Mouse (Mus musculus): ENCODE data around the gene Gm10354.
"Not testable (repeated sequence)": the region's sequence is repeated elsewhere in the genome, so short reads cannot be mapped to it uniquely, and the experiment has no call there.

The Gm10354 gene

DNA sequence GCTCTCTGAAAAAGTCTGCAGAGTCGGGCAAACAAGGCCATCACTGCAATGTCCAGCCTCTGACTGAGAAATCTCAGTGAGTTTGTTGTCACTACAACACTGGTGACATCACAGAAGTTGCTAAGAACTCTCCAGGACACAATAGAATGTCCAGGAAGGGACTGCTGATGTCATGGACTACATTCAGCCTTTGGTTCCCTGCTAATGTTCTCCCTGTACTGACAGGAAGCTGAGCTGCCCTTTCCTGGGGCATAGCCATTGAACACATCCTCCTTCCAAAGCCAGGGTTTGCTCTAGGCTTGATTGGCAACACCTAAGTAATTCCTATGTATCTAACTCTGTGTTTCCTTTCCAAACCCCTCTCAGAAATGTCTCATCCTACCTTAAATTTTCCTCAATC is at the start of gene Gm10354:
Gm10354 (minus strand) TSS at position 101 of the 400 bp plus-strand sequence.
- not testable (repeated sequence) for DNase-seq (ENCODE audit: low spot score)

DNA sequence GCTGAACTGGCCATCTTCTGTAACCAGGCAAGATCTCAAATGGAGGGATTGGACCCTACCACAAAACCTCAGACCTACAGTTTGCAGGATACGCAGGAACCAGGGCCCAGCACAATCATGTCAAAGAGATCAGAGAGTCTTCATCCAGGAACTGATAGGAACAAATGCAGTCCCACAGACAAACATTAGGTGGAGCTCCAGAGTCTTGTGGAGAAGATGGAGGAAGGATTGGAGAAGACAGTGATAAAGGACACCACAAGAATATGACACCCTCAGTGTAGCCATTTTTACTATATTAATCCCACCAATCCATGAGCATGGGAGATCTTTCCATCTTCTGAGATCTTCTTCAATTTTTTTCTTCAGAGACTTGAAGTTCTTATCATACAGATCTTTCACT is 45.6 kb upstream of the Gm10354 start:
- not testable (repeated sequence) for DNase-seq (ENCODE audit: low spot score)

DNA sequence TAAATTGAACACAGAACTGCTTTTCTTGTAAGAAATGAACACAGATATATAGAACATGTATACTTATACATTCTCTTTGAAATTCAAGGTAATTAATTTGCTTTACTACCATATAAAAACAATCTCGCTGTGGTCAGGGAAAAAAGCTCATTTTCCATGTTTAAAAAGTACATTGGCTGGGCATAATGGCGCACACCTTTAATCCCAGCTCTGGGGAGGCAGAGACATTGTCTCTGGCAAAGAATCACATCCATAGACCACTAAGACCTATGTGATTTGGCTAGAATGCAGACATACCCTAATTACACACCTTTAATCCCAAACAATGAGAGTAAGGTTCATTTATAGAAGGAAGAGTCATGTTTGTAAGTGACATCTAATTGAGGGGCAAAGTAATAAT is 41.3 kb upstream of the Gm10354 start:
- not testable (repeated sequence) for DNase-seq (ENCODE audit: low spot score)

DNA sequence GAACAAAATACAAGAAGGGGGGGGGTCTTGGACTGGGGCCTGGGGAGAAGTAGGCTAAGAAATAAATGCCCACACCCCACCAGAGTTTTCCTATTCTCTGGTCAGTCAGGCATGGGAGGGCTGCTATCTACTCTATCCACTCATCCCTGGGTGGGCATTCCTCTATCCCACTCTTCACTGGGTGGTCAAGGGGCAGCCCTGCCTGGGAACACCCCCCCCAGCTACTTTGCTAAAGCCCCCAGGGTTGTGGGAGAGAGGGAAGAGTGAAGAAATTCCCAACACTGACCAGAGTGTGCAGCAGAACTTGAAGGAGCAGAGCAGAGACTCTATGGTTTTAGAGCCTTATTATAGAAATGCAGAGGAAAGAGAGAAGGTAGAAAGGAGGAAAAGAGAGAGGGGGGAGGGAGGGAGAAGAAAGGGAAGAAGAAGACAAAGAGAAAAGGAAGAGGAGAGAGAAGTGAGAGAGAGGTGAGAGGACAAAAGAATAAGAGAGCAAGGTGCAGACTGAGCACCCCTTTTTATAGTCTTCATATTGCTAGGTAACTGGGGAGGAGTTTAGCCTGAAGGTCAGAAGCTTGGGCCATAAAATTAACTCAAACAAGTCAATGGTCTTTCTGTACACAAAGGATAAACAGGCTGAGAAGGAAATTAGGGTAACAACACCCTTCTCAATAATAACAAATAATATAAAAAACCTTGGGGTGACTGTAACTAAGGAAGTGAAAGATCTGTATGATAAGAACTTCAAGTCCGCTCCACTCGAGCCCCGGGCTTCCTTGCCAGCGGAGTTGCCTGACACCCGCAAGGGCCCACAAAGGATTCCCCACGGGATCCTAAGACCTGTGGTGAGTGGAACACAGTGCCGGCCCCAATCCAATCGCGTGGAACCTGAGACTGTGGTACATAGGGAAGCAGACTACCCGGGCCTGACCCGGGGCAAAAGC is 32.2 kb upstream of the Gm10354 start:
- not testable (repeated sequence) for DNase-seq (ENCODE audit: low spot score)

DNA sequence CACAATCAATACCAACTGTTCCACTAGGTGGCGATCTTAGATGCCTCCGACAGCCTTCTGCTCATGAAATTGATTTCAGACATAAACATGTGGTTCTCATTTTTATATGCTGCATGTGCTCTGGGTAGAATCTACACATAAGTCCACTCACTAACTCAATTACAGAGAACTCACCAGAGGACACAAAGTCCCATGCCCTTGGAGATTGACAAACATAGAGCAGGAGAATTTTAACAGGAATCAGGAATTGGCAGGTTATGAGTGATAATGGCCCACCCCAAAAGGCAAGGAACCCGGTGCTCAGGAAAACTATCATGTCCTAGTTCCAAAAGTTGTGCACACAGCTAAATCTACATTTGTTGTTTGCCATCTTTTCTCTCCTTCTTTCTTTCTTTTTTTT is 28.2 kb upstream of the Gm10354 start:
- DNase-seq (ENCODE audit: low spot score) = not testable (repeated sequence)

DNA sequence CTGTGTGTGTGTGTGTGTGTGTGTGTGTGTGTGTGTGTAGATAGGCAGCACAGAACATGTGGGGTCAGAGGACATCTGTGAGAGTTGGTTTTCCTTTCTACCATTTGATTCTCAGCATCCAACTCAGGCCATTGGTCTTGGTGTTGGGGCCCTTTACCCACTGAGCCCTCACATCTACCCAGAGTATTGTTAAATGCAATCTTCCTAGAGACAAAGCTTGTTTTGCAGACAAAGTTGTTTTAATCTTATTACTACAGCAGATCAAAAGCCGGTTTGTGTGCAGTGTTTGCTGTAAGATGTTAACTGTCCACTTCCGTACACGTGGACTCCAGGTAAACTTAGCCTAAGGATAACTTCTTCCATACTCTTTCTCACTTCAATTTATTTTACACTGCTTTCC is 27.6 kb upstream of the Gm10354 start:
- not testable (repeated sequence) for DNase-seq (ENCODE audit: low spot score)

DNA sequence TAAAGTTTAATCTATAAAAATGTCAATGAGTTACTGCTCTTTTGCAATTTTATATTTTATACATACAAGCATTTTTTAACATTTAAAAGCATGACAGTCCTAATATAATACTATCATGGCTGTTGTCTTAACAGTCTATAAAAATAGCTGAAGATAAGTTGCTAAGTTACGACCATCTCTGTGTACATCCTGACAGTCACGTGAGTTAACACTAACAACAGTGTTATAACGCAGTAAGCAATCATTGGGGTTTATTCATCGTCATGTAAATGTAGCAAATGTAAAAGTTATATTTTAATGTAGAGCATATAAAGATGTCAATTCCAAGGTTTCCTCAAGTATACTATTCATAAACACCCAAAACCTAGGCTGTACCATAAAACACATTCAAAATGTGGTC is 26.8 kb upstream of the Gm10354 start:
- not testable (repeated sequence) for DNase-seq (ENCODE audit: low spot score)

DNA sequence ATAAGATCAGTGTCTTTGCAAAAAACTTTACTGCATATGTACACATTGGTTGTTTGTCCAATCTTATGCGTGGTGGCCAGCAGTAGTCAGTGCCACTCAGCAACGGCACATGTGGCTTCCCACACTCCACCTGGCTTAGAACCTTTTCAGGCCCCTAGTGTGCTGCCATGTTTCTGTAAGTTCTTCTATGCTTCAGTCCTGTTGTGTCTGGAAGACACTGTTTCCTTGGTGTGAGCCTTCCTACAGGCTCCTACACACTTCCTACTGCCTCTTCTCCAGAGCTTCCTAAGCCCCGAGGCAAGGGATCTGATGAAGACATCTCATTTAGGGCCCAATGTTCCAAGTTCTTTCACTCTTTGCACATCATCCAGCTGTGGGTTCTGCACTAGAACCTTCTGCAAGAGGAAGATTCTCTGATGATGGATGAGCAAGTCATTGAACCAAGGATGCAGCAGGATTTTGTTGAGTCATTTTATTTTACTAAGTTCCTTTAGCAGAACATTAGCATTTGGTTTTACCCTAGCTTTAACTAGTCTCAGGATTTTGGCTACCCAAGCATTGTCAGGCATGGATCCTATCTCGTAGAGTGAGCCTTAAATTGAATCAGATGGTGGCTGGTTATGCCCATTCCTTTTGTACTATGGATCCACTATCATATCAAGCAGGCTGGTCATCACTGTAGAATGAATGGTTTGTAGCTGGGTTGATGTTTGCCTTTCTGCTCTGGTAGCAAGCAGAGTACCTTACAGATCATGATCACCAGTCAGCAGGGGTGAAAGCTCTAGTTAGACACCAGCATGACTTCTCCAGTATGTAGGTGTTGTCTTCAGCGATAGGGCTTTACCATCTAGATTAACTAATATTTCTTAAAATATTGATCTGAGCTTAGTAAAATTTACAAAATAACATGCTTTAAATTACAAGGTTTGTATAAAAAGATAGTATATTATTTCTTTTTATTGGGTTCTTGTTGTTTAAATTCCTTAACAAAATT is 26.1 kb upstream of the Gm10354 start:
- not testable (repeated sequence) for DNase-seq (ENCODE audit: low spot score)

DNA sequence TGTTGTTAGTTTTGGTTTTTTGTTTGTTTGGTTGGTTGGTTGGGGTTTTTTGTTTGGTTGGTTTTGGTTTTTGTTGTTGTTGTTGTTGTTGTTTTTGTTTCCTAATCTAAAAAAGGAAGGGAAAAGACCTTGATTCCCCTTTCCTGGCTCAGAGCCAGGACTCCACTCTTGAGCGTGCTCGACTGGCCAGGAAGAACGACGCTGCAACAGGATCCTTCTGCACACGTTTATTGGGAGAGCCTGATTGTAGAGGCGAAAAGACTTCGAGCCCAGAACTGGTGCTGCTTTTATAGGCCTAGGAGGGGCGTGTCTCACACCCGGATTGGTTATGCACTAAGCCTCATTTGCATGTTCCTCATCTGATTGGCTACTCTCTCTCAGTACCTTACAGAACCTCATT is 19.3 kb upstream of the Gm10354 start:
- DNase-seq (ENCODE audit: low spot score) = not testable (repeated sequence)

DNA sequence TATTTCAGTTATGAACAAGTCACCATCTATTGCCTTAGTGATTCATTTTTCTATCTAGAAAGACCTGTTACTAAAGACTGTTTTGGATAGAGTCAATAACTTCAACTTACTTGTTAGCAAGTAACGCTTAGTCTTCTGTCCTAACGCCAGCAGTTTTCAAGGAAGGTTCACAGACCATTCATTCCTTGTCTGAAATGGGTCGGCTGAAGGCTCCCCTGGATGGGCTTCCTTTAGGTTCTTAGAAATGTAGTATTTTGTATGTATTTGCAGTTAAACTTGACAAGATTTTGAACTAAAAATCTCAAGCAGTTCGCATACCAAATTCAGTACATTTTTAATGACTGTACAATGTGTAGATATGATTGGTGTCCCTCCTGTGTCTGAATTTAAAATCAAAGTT is 18.8 kb upstream of the Gm10354 start:
- DNase-seq (ENCODE audit: low spot score) = not testable (repeated sequence)

DNA sequence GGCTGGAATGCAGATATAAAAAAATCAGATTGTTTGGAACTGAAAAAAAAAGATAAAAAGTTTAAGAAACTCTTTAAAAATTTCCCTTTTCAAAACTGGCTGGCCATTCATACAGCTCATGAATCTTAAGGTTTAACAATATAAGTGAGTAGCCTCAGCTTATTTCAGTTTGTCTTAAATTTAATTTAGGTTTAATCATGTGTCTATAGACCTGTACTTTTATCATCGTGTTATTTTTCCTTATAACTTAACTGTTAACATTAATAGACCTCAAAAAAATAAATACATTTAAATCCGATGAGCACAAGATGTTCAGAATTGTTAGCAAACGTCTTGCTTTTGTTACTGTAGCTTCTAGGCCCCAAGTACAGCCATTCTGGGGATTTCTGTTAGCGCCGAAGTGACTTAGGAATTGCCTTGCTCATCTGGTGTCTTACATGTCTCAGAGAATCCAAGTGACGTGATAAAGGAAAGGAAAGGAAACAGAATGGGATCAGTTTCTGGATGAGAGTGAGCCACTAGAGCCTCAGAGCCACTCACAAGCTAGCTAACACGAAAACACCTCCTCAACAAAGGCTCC is 18.0 kb upstream of the Gm10354 start:
- DNase-seq (ENCODE audit: low spot score) = not testable (repeated sequence)

DNA sequence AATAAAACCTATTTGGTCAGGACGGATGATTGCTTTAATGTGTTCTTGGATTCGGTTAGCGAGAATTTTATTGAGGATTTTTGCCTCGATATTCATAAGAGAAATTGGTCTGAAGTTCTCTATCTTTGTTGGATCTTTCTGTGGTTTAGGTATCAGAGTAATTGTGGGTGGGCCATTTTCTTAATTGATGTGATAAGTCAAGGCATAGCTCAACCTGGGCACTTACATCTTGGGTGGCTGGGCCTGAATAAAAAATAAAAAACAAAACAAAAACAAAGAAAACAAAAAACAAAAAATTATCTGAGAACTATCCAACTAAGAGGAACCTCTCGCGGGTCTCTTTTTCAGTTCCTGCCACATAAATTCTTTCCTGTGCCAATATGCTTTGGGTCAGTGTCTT is 15.4 kb upstream of the Gm10354 start:
- not testable (repeated sequence) for DNase-seq (ENCODE audit: low spot score)

DNA sequence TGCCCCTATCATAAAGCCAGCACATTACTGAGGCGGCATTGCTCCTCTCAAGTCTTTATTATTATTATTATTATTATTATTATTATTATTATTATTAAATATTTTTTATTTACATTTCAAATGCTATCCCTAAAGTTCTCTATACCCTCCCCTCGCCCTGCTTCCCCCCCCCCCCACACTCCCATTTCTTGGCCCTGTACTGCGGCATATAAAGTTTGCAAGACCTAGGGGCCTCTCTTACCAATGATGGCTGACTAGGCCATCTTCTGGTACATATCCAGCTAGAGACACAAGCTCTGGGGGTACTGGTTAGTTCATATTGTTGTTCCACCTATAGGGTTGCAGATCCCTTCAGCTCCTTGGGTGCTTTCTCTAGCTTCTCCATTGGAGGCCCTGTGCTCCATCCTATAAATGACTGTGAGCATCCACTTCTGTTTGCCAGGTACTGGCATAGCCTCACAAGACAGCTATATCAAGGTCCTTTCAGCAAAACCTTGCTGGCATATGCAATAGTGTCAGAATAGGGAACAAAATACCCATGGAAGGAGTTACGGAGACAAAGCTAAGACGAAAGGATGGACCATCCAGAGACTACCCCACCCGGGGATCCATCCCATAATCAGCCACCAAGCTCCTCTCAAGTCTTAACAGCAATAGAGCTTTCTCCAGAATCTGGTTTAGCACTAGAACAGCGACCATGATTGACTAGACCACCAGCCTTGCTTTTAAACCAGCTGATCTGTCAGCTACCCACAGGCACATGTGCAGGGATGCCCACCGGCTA is 11.8 kb upstream of the Gm10354 start:
- DNase-seq (ENCODE audit: low spot score) = not testable (repeated sequence)

DNA sequence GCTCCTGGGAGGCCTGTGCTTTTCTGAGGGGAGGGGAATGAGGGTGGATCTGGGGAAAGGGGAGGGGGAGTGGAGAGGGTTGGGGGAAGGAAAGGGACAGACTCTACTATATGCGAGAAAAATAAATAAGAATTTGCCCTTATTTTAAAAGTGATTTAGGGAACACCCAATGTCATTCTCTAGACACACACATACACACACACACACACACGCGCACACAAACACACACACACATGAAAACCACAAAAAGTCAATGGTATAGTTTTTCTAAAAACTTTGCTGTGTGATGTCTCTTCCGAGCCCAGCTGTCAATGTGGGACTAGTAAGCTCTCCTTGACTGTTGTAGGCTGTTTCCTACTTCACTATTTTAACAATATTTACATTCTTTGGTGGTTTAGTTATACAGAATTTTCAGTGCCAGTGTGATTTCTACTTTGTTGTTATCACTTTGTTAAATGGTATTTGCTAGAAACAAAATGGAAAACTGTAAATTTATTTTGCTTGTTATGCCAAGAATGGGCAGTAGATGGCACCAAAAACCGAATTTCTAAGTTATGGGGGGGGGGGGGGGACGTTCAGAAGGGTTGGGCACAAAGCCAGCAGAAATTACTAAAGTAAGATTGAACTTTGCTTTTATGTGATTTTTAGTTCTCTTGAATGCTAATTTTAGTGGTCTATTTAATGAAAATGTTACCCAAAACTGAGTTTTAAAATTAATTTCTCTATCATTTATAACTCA is 8.1 kb upstream of the Gm10354 start:
- DNase-seq (ENCODE audit: low spot score) = not testable (repeated sequence)

DNA sequence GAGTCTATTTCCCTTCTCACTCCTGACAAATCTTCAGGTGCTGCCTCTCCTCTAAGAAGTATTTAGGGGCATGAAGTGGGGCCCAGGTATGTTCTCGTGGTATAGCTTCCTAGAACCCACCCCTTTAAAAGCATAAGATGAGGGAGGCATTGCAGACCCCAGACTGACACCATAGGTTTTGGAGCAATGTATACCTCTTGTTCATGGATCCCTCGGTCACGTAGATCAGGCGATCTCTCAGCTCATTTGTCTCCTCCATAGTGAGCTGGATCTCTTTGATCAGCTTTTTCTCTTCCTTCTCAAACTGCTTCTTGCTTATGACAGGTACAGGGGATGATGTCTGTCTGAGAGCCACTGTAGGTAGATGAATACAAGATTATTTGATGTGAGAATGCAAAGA is 1.4 kb downstream of the Gm10354 start:
- DNase-seq (ENCODE audit: low spot score) = not testable (repeated sequence)

DNA sequence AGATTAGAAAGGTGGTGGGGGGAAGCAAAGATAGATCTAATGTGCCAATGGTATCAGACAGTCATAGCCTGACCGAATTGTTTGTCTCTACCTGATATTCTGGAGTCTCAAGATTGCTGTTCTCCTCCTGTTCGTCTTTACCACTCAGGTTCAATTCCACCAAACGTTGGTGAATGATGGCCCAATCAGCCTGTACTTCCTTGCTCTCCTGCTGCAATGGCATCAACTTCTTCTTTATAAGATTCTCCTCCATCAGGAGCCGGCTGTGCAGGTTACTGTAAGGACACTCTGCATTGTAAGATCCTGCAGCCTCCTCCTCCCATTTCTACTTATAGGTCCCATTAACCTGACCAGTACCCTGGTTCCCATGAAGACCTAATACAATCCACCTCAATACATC is 3.4 kb downstream of the Gm10354 start:
- DNase-seq (ENCODE audit: low spot score) = not testable (repeated sequence)

DNA sequence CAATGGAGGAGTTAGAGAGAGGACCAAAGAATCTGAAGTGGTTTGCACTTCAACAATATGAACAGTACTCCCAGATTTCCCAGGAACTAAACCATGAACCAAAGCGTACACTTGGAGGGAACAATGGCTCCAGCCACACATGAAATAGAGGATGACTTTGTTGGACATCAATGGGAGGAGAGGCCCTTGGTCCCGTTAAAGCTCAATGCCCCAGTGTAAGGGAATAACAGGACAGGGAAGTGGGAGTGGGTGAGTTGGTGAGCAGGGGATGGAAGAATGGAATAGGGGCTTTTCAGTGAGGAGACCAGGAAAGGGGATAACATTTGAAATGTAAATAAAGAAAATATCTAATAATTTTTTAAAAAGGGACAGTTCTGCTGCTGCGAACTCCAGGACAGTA is 5.9 kb downstream of the Gm10354 start:
- not testable (repeated sequence) for DNase-seq (ENCODE audit: low spot score)

DNA sequence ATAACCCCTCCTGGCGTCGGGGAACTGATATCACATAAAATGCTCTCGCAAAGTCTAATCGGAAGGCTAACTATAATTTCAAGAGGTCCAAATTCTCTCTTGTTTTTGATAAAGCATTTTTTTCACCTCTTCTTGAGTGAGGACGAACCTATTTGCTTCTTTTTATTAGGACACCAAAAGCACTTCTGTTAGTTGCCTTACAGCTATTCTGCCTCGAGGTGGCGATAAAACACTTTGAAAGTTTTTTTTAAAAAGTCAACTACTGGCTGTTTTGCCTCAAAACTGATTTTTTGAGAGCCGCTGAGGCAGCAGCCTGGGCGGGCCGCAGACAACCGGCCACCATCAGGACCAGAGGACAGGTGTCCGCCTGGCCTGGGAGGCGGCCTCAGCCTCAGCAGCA is 14.9 kb downstream of the Gm10354 start:
- DNase-seq (ENCODE audit: low spot score) = not testable (repeated sequence)

DNA sequence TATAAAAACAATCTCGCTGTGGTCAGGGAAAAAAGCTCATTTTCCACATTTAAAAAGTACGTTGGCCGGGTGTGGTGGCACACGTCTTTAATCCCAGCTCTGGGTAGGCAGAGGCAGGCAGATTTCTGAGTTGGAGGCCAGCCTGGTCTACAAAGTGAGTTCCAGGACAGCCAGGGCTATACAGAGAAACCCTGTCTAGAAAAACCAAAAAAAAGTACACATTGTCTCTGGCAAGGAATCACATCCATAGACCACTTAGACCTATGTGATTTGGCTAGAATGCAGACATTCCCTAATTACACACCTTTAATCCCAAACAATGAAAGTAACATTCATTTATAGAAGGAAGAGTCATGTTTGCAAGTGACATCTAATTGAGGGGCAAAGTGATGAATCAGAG is 17.2 kb downstream of the Gm10354 start:
- DNase-seq (ENCODE audit: low spot score) = not testable (repeated sequence)

DNA sequence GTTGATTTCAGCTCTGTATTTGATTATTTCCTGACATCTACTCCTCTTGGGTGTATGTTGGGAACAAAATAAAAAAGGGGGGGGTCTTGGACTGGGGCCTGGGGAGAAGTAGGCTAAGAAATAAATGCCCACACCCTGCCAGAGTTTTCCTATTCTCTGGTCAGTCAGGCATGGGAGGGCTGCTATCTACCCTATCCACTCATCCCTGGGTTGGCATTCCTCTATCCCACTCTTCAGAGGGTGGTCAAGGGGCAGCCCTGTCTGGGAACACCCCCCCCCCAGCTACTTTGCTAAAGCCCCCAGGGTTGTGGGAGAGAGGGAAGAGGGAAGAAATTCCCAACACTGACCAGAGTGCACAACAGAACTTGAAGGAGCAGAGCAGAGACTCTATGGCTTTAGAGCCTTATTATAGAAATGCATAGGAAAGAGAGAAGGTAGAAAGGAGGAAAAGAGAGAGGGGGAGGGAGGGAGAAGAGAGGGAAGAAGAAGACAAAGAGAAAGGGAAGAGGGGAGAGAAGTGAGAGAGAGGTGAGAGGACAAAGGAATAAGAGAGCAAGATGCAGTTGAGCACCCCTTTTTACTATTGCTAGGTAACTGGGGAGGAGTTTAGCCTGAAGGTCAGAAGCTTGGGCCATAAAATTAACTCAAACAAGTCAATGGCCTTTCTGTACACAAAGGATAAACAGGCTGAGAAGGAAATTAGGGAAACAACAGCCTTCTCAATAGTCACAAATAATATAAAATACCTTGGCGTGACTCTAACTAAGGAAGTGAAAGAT is 22.6 kb downstream of the Gm10354 start:
- DNase-seq (ENCODE audit: low spot score) = not testable (repeated sequence)
